Mouse (Mus musculus) midbrain, postnatal 0 days (tissue): ENCODE measurements around the gene Drg1. TPM values are rescaled to one million over a fixed set of nuclear protein-coding genes. Genes with fewer than 3 reads are reported as not detected.

ENCODE experiments used
- ATAC-seq: fragments of 200-750 bp; cut with Nextera tagmentation; 2 replicates; pipeline ENCODE4 v1.8.0; 2017; ENCODE audit warnings: moderate number of reproducible peaks, mild to moderate bottlenecking, moderate TSS enrichment, moderate library complexity; ENCODE audit not compliant: low FRiP score
- DNase-seq: peaks from one replicate; pipeline ENCODE4 v3.0.0-alpha.2; 2015; ENCODE audit warnings: low spot score
- H3K27ac ChIP-seq: fragments of 300-500 bp; sonication (generic); 2 replicates; pipeline ENCODE4 v1.5.1; 2014; ENCODE audit warnings: low read depth, mild to moderate bottlenecking, low read length, mixed read lengths
- H3K27me3 ChIP-seq: fragments of 300-500 bp; sonication (generic); 2 replicates; pipeline ENCODE4 v1.6.1; 2014; ENCODE audit warnings: low read length, control low read depth, mixed read lengths; ENCODE audit not compliant: insufficient read depth
- H3K36me3 ChIP-seq: fragments of 300-500 bp; sonication (generic); 2 replicates; pipeline ENCODE4 v1.6.1; 2014; ENCODE audit warnings: low read length, control low read depth, mixed read lengths; ENCODE audit not compliant: insufficient read depth
- H3K4me1 ChIP-seq: fragments of 300-500 bp; sonication (generic); 2 replicates; pipeline ENCODE4 v1.6.1; 2014; ENCODE audit warnings: mild to moderate bottlenecking, control low read depth, antibody characterized with exemption, low read length, mixed read lengths; ENCODE audit not compliant: insufficient read depth
- H3K4me2 ChIP-seq: fragments of 300-500 bp; sonication (generic); 2 replicates; pipeline ENCODE4 v1.6.1; 2014; ENCODE audit warnings: low read depth, mild to moderate bottlenecking, low read length, mixed read lengths; ENCODE audit not compliant: poor library complexity, severe bottlenecking
- H3K4me3 ChIP-seq: fragments of 300-500 bp; sonication (generic); 2 replicates; pipeline ENCODE4 v1.5.1; 2014; ENCODE audit warnings: low read depth, mild to moderate bottlenecking, low read length, moderate library complexity
- H3K9ac ChIP-seq: fragments of 300-500 bp; sonication (generic); replicated peaks from 2 replicates; pipeline ENCODE4 v1.6.1; 2014; ENCODE audit warnings: mild to moderate bottlenecking, low read length, moderate library complexity, mixed read lengths; ENCODE audit not compliant: poor library complexity, severe bottlenecking
- H3K9me3 ChIP-seq: fragments of 300-500 bp; sonication (generic); 2 replicates; pipeline ENCODE4 v1.6.1; 2016; ENCODE audit warnings: low read length, control low read depth
- CTCF ChIP-seq: IDR thresholded peaks from 2 replicates; pipeline ENCODE4 v1.5.1; 2016; ENCODE audit warnings: antibody characterized with exemption, mild to moderate bottlenecking
- WGBS: fragments of 180-500 bp; shearing (Covaris S2); extraction: QIAGEN DNeasy Blood & Tissue Kit; methylation state at CpG from one replicate; pipeline ENCODE4 v1.1.7; 2014; 5-methylcytosine and 5-hydroxymethylcytosine counted together
- polyA plus RNA-seq: library from polyadenylated mRNA; unstranded; fragments of >200 nt; fragmentation: Nextera tagmentation; extraction: Ambion mirVana; gene quantifications from 2 replicates; pipeline ENCODE4 v1.2.1, GENCODE M21; 2015
- total RNA-seq: library from RNA; depleted of rRNA; stranded (reverse); fragments of >200 nt; gene quantifications from 2 replicates; pipeline ENCODE4 v1.2.3, GENCODE M21; 2014

Gene Drg1
- total and polyA plus RNA-seq, 2 experiments from 2014 or later = 80.6 to 183 TPM

- ATAC-seq = peak; percentile 32; the same call in 1 of the 2 replicates
Observed at GRCm38 (mm10) chr11:3288521-3289301, 22.5 kb upstream of the Drg1 start, which contains the start of gene Patz1. Patz1 (plus strand) TSS chr11:3288874.

GRCm38 (mm10) chr11:3287921-3288320 lies 21.7 kb upstream of the Drg1 start:
- Histone ChIP-seq H3K27me3 (no peaks in the 10 kb centered on the region), H3K4me3 (peak overlapping the region; percentile 79), H3K9ac (0 out of 2 replicates have a peak overlapping the region, but pooled peaks have one; percentile 84), H3K9me3 (no peaks in the 10 kb centered on the region), H3K4me2 (peak overlapping the region; percentile 100; the same call in 1 of the 2 replicates), H3K27ac (no peak overlapping the region; the same call in 1 of the 2 replicates), H3K4me1 (peaks cover 3% of the 10 kb centered on the region; the same call in 1 of the 2 replicates), H3K36me3 (no peaks in the 10 kb centered on the region)
- no peak for TF ChIP-seq CTCF
- WGBS = 68% methylated on average over 5 of the region's 5 CpGs
- no peak for ATAC-seq
- no peak for DNase-seq

More at GRCm38 (mm10) chr11:3288521-3289301, 22.5 kb upstream of the Drg1 start, which contains the start of gene Patz1:
- H3K27me3 ChIP-seq = no peaks in the 10 kb centered on the region
- H3K36me3 ChIP-seq = peaks cover 6% of the 10 kb centered on the region; the same call in 1 of the 2 replicates
- H3K4me1 ChIP-seq = peaks cover 11% of the 10 kb centered on the region; the same call in 1 of the 2 replicates
- TF ChIP-seq CTCF = no peak
- H3K4me2 ChIP-seq = peak within 1 kb of the TSS; percentile 100
- peak within 1 kb of the TSS; percentile 100 for H3K27ac ChIP-seq
- DNase-seq = peak; percentile 70
- no peaks in the 10 kb centered on the region for H3K9me3 ChIP-seq
- peak within 1 kb of the TSS; percentile 79 for H3K4me3 ChIP-seq
- under 1% methylated on average over 41 of the region's 41 CpGs for WGBS
- peak within 1 kb of the TSS; percentile 84 for H3K9ac ChIP-seq

GRCm38 (mm10) chr11:3287131-3287530 lies 20.9 kb upstream of the Drg1 start:
- DNase-seq = peak; percentile 80
- Histone ChIP-seq H3K4me3 (no peak overlapping the region), H3K4me2 (no peak overlapping the region), H3K36me3 (no peaks in the 10 kb centered on the region), H3K9ac (no peak overlapping the region), H3K9me3 (no peaks in the 10 kb centered on the region), H3K4me1 (no peaks in the 10 kb centered on the region; the same call in 1 of the 2 replicates), H3K27ac (no peak overlapping the region), H3K27me3 (no peaks in the 10 kb centered on the region)
- ATAC-seq = no peak
- TF ChIP-seq CTCF = no peak
- WGBS = 18% methylated on average over 6 of the region's 6 CpGs

GRCm38 (mm10) chr11:3285940-3286339 lies 19.7 kb upstream of the Drg1 start:
- no peak overlapping the region for H3K4me3 ChIP-seq
- no peak for DNase-seq
- H3K27ac ChIP-seq = no peak overlapping the region
- H3K9me3 ChIP-seq = no peaks in the 10 kb centered on the region
- no peak for ATAC-seq
- TF ChIP-seq CTCF = no peak
- no peaks in the 10 kb centered on the region for H3K27me3 ChIP-seq
- H3K9ac ChIP-seq = no peak overlapping the region
- WGBS = 84% methylated on average over 3 of the region's 3 CpGs
- no peaks in the 10 kb centered on the region; the same call in 1 of the 2 replicates for H3K4me1 ChIP-seq
- H3K4me2 ChIP-seq = no peak overlapping the region
- H3K36me3 ChIP-seq = no peaks in the 10 kb centered on the region

- H3K4me3 ChIP-seq = no peak overlapping the region
- H3K9me3 ChIP-seq = no peaks in the 10 kb centered on the region
- H3K36me3 ChIP-seq = no peaks in the 10 kb centered on the region
- no peak overlapping the region for H3K9ac ChIP-seq
- no peaks in the 10 kb centered on the region for H3K27me3 ChIP-seq
- no peak for ATAC-seq
- H3K4me2 ChIP-seq = no peak overlapping the region
- H3K27ac ChIP-seq = no peak overlapping the region
- 90% methylated on average over 6 of the region's 6 CpGs for WGBS
- no peaks in the 10 kb centered on the region for H3K4me1 ChIP-seq
- DNase-seq = no peak
- TF ChIP-seq CTCF = no peak
Observed at GRCm38 (mm10) chr11:3283645-3284044, 17.4 kb upstream of the Drg1 start.

- Histone ChIP-seq H3K9ac (no peak overlapping the region), H3K27me3 (no peaks in the 10 kb centered on the region), H3K4me1 (no peaks in the 10 kb centered on the region), H3K9me3 (no peaks in the 10 kb centered on the region), H3K36me3 (no peaks in the 10 kb centered on the region), H3K27ac (no peak overlapping the region), H3K4me3 (no peak overlapping the region), H3K4me2 (no peak overlapping the region)
- ATAC-seq (no peak), DNase-seq (no peak)
- no peak for TF ChIP-seq CTCF
- 91% methylated on average over 6 of the region's 6 CpGs for WGBS
Observed at GRCm38 (mm10) chr11:3282887-3283286, 16.7 kb upstream of the Drg1 start.
